Mouse (Mus musculus) spleen, adult 2 months (tissue): ENCODE data around the gene Rho.

Source experiments
- CTCF ChIP-seq: fragments of 200-500 bp; IDR thresholded peaks from 2 replicates; pipeline ENCODE4 v1.5.1; 2011; ENCODE audit warnings: mild to moderate bottlenecking, inconsistent platforms; ENCODE audit not compliant: insufficient read depth, insufficient read length, insufficient replicate concordance; ENCODE audit errors: extremely low read depth
- POLR2A ChIP-seq: fragments of 200-500 bp; IDR thresholded peaks from 2 replicates; pipeline ENCODE4 v1.6.1; 2011; ENCODE audit warnings: low read depth, low read length, inconsistent platforms

GRCm38 (mm10) chr6:115938011-115938410 is 6.5 kb downstream of the Rho start:
- TF ChIP-seq POLR2A (no peak), CTCF (no peak)
